Mouse (Mus musculus) frontal cortex, adult 2 months (tissue): ENCODE results near the gene Timm23. TPM values are rescaled to one million over a fixed set of nuclear protein-coding genes. Genes with fewer than 3 reads are reported as not detected.
A peak's percentile ranks its signal among the peaks of the same experiment; 100 is the strongest.
"Not testable (repeated sequence)": the region's sequence is repeated elsewhere in the genome, so short reads cannot be mapped to it uniquely, and the experiment has no call there.

Source experiments
- DNase-seq, 2 experiments: peaks; one replicate each; pipeline ENCODE4 v3.0.0; 2022; ENCODE audit warnings: low spot score in 1 of 2; ENCODE audit errors: extremely low spot score in 1 of 2
- polyA plus RNA-seq: library from polyadenylated mRNA; depleted of rRNA; stranded (reverse); fragments of >200 nt; gene quantifications from 2 replicates; pipeline ENCODE4 v1.2.3, GENCODE M21; 2012; rRNA removed

The Timm23 gene
- polyA plus RNA-seq: 108 and 134 TPM in 2 replicates

DNA sequence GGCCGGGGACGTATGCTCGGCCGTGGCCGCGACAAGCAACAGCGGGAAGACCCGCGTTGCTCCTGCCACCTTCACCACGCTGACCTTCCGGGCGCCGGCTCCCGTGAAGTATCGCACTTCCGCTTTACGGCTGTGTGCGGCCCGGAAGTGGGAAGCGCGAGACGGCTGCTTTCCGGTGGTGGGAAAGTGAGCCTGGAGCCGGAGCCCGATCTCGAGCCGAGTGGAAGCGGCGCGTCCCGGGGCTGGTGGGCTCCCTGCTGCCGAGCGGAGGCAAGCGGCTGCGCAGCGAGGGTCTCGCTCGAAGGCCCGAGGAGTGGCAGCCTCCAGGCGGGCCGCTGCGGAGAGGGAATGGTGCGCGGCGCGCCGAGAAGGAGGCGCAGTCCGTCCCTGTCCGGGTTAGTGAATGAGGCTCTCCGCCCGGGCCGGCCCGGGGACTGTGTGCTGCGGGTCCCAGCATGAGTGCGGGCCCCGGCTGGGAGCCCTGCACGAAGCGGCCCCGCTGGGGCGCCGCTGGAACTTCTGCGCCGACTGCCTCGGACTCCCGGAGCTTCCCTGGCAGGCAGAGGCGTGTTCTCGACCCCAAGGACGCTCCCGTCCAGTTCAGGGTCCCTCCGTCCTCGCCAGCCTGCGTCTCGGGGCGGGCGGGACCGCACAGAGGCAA, at the start of gene Timm23, which contains the start of gene Parg:
Gene Timm23 (minus strand): TSS at position 108 of the 661 bp plus-strand sequence.
Gene Parg (plus strand): TSS at position 159 of the 661 bp plus-strand sequence.
- peak; percentile 78 to 91 for DNase-seq

GRCm38 (mm10) chr14:32249616-32250015, 47.9 kb upstream of the Timm23 start:
- no peak for DNase-seq

- DNase-seq: no peak
These were observed 44.3 kb upstream of the Timm23 start for GRCm38 (mm10) chr14:32246019-32246418.

DNA sequence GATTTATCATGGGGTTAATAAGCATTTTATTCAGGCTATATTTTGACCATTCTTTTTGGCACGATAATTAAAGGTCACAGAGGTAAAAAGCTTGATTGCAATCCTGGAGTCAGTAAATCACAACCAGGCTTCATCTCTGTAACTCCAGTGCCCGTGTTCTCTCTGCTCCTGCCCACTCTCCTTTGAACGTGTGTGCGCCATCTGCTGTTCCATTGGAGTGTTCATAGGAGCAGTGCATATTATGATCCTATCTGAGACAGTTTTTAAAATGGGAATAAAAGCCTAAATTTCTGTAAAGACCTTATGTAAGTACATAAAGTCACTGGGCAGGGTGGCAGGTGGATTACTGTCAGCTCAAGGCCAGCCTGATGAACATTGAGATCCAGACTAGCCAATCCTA, 40.7 kb upstream of the Timm23 start:
- DNase-seq: peak in 1 of 2 experiments; percentile 19

DNA sequence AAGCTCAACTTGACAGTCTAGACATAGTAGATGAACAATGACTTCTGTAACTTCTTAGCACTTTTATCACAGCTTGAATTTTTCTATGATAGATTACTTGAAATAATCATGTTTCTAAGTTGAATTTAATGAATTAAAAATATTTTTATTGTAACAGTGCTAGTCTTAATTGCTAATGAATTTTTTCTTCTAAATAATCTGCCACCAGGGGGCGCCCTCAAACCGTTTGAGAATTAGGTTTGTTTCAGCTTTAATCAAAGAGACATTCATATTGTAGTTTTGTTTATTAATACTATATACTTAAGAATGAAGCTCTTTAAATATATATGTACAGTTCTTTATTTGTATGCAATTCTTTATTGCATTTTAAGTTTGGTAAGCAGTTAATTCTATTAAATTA, 27.3 kb upstream of the Timm23 start:
- DNase-seq: peak in 1 of 2 experiments; percentile 86

DNA sequence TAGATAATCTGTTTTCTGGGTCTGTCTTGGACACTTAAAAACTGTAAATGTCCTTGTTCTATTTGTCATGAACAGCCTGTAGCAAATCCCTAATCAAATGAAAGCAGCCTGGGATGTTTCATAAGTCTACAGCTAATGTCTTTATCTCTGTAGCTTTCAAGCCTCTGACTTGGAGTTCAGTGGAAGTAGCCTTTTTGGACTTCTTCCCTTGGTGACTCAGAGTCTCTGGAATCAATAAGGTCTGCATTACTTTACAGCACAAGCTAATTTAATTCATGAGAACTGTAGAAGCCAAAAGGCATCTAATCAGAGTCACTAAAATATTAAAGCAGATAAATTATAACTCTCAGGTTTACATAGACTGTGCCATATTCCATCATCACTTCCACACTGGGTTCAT, 24.9 kb upstream of the Timm23 start:
- DNase-seq: no peak

DNA sequence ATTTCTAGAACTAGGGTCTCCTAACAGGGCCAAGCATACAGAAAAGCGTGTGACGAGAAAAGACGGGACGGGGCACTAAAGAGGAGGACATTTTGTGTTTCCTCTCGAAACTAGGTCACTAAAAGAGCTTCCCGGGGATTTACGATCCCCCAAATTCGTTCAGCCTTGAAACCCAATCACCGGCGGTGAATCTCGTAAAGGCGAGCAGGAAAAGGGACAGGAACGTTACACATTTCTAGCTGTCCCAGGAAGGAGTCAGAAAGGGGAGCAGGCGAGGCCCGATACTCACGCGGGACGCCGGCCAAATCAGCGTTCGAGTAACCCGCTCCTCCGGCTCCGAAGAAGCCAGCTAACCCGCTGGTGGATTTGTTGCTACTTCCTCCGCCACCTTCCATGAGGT, 344 bp downstream of the Timm23 start:
- DNase-seq: no peak

- DNase-seq: not testable (repeated sequence)
These were observed 8.1 kb downstream of the Timm23 start for GRCm38 (mm10) chr14:32193557-32193956.

DNA sequence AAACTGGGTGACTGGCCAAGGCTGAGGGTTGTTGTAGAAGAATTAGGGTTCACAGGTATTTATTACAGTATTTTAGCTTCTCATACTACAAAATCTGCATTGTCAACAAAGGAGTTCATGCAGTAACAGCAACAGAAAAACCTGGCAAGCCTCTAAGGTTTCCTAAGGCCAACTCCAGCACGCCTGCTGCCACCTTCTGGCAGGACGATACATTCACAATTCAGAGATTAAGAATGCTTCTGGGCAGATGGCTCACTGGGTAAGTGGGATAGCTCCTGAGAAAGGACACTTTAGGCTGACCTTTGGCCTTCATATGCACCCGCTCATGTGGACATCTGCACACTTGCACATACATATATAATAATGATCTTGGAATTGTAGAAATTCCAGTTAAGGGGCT, 9.3 kb downstream of the Timm23 start:
- peak in 1 of 2 experiments; percentile 52 for DNase-seq

DNA sequence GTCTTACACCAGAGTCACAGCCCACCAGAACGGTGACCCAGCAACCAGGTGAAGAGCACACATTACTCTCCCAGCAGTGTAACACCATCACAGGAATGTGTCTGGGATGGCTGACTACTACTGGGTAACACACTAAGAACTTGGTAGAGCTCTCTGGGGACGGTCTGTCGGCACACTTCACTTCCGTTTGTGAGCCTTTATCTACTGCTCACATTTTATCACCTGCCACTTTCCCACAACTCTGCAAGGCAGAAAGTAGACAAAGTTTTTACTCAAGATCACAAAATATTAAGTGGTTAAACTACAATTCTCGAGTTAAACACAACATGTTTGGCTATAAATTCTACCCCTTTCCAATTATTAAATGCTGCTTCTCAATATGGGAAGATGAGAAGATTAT, 9.8 kb downstream of the Timm23 start:
- no peak for DNase-seq

GRCm38 (mm10) chr14:32190627-32191391, 10.9 kb downstream of the Timm23 start:
- no peak for DNase-seq

DNA sequence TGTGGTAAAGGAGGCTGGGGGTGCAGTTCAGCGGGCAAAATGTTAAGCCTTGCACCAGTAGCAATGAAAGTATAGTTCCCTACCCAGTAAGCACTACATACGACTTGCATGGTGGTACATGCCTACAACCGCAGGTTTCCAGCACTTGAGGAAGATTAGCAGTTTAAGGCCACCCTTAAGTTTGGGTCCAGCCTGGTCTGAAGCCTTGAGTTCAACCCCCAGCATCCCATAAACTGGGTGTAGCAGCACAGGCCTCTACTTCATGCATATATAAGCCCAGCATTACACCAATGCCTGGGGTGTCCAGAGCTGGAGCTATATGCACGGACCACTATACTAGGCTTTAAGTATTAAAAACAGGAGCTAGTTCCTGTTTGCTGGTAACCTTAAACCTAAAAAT, 17.9 kb downstream of the Timm23 start:
- no peak for DNase-seq

DNA sequence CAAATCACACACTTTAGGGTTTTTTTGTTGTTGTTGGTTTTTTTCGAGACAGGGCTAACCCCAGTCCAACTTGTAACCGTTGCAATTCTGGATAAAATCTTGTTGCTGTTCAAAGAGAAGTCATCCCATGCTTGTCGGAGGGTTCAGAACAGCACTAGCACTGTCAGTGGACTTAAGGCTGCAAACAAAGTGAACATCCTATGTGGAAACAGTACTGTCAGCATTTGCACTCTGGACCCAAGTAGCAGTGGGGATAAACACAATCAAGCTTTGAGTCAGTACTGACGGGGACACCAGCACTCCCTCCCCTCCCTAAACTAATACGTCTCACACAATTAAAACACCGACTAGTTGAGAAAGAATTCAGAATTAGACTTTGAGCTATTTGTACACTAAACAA, 20.8 kb downstream of the Timm23 start:
- no peak for DNase-seq

DNA sequence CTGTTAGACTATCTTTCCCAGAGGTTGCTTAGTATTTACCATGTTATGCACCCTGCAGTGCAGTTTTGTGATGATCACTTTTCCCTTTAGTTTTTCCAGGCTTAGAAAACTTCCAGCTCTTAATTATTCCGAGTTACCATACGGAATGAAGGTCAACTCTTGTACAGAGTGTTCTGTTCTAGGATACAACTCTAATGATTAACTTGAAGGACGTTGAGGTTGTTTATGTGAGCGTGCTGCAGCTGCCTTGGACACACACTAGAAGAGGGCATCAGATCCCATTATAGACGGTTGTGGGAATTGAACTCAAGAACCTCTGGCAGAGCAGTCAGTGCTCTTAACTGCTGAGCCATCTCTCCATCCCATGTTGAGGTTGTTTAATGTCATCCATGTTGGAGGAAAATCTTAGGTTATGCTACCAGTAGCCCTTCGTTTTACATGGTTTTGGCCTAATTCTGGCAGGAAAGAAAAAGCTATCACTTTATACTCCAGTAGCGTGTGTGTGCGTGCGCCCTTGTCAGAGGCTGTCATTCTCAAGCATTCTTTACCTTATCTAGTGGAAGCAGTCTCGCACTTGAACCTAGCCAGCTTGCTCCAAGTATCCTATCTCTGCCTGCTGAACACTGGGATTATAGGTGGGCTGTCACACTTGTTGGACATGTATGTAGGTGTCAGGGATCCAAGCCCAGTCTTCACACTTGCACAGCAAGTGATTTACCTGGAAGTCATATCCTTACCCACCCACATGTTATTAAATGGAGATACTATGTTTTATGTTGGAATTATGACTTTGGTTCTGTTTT, 22.1 kb downstream of the Timm23 start:
- no peak for DNase-seq

DNA sequence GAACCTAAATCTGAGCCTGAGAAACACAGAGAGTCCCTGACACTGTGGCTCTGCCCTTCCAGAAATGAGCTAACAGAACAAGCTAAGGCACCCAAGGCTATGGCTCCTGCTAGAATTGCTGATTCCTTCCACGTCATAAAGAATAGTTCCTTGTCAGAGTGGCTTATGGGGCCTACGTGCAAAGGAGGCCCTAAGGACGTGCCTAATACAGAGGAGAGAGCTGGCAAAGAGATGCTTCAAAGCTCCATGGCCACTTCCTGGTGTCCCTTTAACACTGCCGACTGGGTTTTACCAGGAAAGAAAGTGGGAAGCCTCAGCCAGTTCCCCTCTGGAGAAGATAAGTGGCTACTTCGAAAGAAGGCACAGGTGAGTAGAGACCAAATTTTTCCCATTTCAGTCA, 25.1 kb downstream of the Timm23 start:
- not testable (repeated sequence) for DNase-seq

- no peak for DNase-seq
These were observed 26.4 kb downstream of the Timm23 start for GRCm38 (mm10) chr14:32175310-32175709.

- no peak for DNase-seq
These were observed 31.6 kb downstream of the Timm23 start for GRCm38 (mm10) chr14:32170137-32170536.

- DNase-seq: no peak
These were observed 33.0 kb downstream of the Timm23 start for GRCm38 (mm10) chr14:32168653-32169231.

- DNase-seq: no peak
These were observed 34.4 kb downstream of the Timm23 start for GRCm38 (mm10) chr14:32167326-32167725.

DNA sequence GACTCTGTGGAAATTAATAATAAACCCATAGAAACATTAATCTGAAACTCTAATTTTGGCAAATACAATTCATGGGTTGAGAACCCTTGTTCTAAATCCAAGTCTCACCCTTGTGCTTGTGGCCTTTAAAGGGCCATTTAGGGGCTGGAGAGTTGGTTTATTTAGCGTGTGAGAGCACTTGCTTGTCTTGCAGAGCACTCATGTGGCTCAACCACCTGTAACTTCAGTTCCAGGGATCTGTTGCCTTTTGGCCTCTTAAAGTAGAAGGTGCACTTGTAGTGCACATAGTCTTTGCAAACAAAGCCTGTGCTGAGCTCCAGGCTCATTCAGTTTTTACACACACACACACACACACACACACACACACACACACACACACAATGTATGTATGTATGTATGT, 34.9 kb downstream of the Timm23 start:
- DNase-seq: no peak

GRCm38 (mm10) chr14:32166062-32166441, 35.6 kb downstream of the Timm23 start:
- DNase-seq: no peak
